Comparison of ENCODE assay signal across 24 mouse cellular contexts in genomic region chr5:136718656-136719055, GRCm38 (mm10). TPM values are rescaled to one million over a fixed set of nuclear protein-coding genes. Genes with fewer than 3 reads are reported as not detected.
DNase-seq lines count a peak whose midpoint lies in the region; ATAC-seq and TF ChIP-seq lines count a peak whose summit lies in the region.
"Had no signal": no experiment of that assay in that cellular context is flagged by ENCODE, and none has a peak within 500 bp of the region (broad histone marks: within the 10 kb centered on the region; RNA-seq: fewer than 3 reads in every experiment).

No protein-coding gene starts in this region.

- TF ChIP-seq EP300 in stomach, postnatal 0 days (optimal IDR thresholded peaks at IDR 0.05) = no peak

- H3K9ac ChIP-seq in forebrain, embryonic 14.5 days (ENCODE audit: low read length) = no peak overlapping the region
- no peak overlapping the region for H3K9ac ChIP-seq in forebrain, embryonic 11.5 days (ENCODE audit: low read length)
- no peak overlapping the region for H3K9ac ChIP-seq in midbrain, embryonic 14.5 days (replicated peaks; ENCODE audit: low read length)
- no peak overlapping the region for H3K9ac ChIP-seq in midbrain, embryonic 15.5 days
- H3K9ac ChIP-seq in stomach, postnatal 0 days (ENCODE audit: low read length) = no peak overlapping the region
- H3K9ac ChIP-seq: embryonic facial prominence, embryonic 15.5 days; heart, embryonic 13.5 days had no signal

- 0 out of 2 replicates have a peak, but pooled peaks cover 2% of the 10 kb centered on the region for H3K27me3 ChIP-seq in forebrain, embryonic 14.5 days (replicated peaks; ENCODE audit: control insufficient read depth, insufficient read depth, low read length)
- H3K27me3 ChIP-seq in forebrain, embryonic 11.5 days (ENCODE audit: control insufficient read depth, insufficient read depth, low read length) = no peaks in the 10 kb centered on the region
- no peaks in the 10 kb centered on the region; the same call in 1 of the 2 replicates for H3K27me3 ChIP-seq in midbrain, embryonic 14.5 days (ENCODE audit: control insufficient read depth, insufficient read depth, low read length)
- H3K27me3 ChIP-seq in midbrain, embryonic 15.5 days (replicated peaks) = no peaks in the 10 kb centered on the region
- H3K27me3 ChIP-seq in stomach, postnatal 0 days (ENCODE audit: control insufficient read depth, insufficient read depth, low read length) = no peaks in the 10 kb centered on the region
- H3K27me3 ChIP-seq: Patski had no signal

- no peaks in the 10 kb centered on the region for H3K36me3 ChIP-seq in forebrain, embryonic 14.5 days (ENCODE audit: control insufficient read depth, insufficient read depth, low read length)
- no peaks in the 10 kb centered on the region for H3K36me3 ChIP-seq in forebrain, embryonic 11.5 days (ENCODE audit: control insufficient read depth, insufficient read depth, low read length)
- H3K36me3 ChIP-seq in midbrain, embryonic 14.5 days (ENCODE audit: control insufficient read depth, insufficient read depth, low read length) = no peaks in the 10 kb centered on the region
- no peaks in the 10 kb centered on the region for H3K36me3 ChIP-seq in midbrain, embryonic 15.5 days (replicated peaks)
- no peaks in the 10 kb centered on the region for H3K36me3 ChIP-seq in stomach, postnatal 0 days (ENCODE audit: control insufficient read depth, insufficient read depth, low read length)
- H3K36me3 ChIP-seq: embryonic facial prominence, embryonic 15.5 days; forebrain, embryonic 10.5 days; heart, embryonic 13.5 days had no signal

- H3K9me3 ChIP-seq in forebrain, embryonic 14.5 days (replicated peaks; ENCODE audit: control insufficient read depth, low read length) = no peaks in the 10 kb centered on the region
- H3K9me3 ChIP-seq in forebrain, embryonic 11.5 days (ENCODE audit: control insufficient read depth, low read length) = no peaks in the 10 kb centered on the region
- no peaks in the 10 kb centered on the region for H3K9me3 ChIP-seq in midbrain, embryonic 14.5 days (ENCODE audit: control insufficient read depth, low read length)
- H3K9me3 ChIP-seq in midbrain, embryonic 15.5 days = no peaks in the 10 kb centered on the region
- H3K9me3 ChIP-seq in stomach, postnatal 0 days (ENCODE audit: control insufficient read depth, low read length) = no peaks in the 10 kb centered on the region
- H3K9me3 ChIP-seq: embryonic facial prominence, embryonic 15.5 days; forebrain, embryonic 10.5 days; heart, embryonic 13.5 days had no signal

- DNase-seq in forebrain, embryonic 14.5 days (ENCODE audit: low spot score) = peak; percentile 24
- DNase-seq in forebrain, embryonic 11.5 days (ENCODE audit: low spot score) = no peak
- DNase-seq in midbrain, embryonic 14.5 days = peak; percentile 53
- peak; percentile 35 for DNase-seq in retina, postnatal 1 day
- DNase-seq in retina, embryonic 14.5 days (ENCODE audit: low spot score) = no peak
- peak; percentile 10 for DNase-seq in stomach, postnatal 0 days (ENCODE audit: low spot score)
- DNase-seq in gastrocnemius, adult 18-20 months (ENCODE audit: low spot score) = no peak
- DNase-seq: adrenal gland, adult 8-10 months; cerebellum, adult 18-20 months; embryo, embryonic 11 days; gastrocnemius, postnatal 36 days; heart, adult 11 months; heart, postnatal 36 days had no signal

- H3K27ac ChIP-seq in forebrain, embryonic 14.5 days (ENCODE audit: low read depth, low read length) = no peak overlapping the region
- no peak overlapping the region for H3K27ac ChIP-seq in forebrain, embryonic 11.5 days (ENCODE audit: low read depth, low read length)
- no peak overlapping the region for H3K27ac ChIP-seq in midbrain, embryonic 14.5 days (replicated peaks; ENCODE audit: low read depth, low read length)
- H3K27ac ChIP-seq in midbrain, embryonic 15.5 days = no peak overlapping the region
- no peak overlapping the region for H3K27ac ChIP-seq in stomach, postnatal 0 days (replicated peaks)
- H3K27ac ChIP-seq: embryonic facial prominence, embryonic 15.5 days; forebrain, embryonic 10.5 days; heart, embryonic 13.5 days had no signal

- no peak overlapping the region for H3K4me2 ChIP-seq in forebrain, embryonic 14.5 days (ENCODE audit: low read length)
- H3K4me2 ChIP-seq in forebrain, embryonic 11.5 days (ENCODE audit: low read depth, low read length, severe bottlenecking) = no peak overlapping the region
- H3K4me2 ChIP-seq in midbrain, embryonic 14.5 days (ENCODE audit: low read length) = no peak overlapping the region
- H3K4me2 ChIP-seq in midbrain, embryonic 15.5 days = no peak overlapping the region
- no peak overlapping the region for H3K4me2 ChIP-seq in stomach, postnatal 0 days (replicated peaks; ENCODE audit: low read depth)
- H3K4me2 ChIP-seq: embryonic facial prominence, embryonic 15.5 days; heart, embryonic 13.5 days had no signal

- 70% methylated on average over 8 of the region's 8 CpGs for WGBS in forebrain, embryonic 14.5 days
- WGBS in forebrain, embryonic 11.5 days = 79% methylated on average over 8 of the region's 8 CpGs
- WGBS in midbrain, embryonic 14.5 days = 63% methylated on average over 8 of the region's 8 CpGs
- 68% methylated on average over 8 of the region's 8 CpGs for WGBS in midbrain, embryonic 15.5 days
- WGBS in stomach, postnatal 0 days = 61% methylated on average over 8 of the region's 8 CpGs

- peaks cover 9% of the 10 kb centered on the region for H3K4me1 ChIP-seq in forebrain, embryonic 14.5 days (ENCODE audit: control insufficient read depth, insufficient read depth, low read length)
- peaks cover 2% of the 10 kb centered on the region; the same call in 1 of the 2 replicates for H3K4me1 ChIP-seq in forebrain, embryonic 11.5 days (replicated peaks; ENCODE audit: control insufficient read depth, insufficient read depth, low read length)
- H3K4me1 ChIP-seq in midbrain, embryonic 14.5 days (ENCODE audit: control insufficient read depth, insufficient read depth, low read length) = no peaks in the 10 kb centered on the region; the same call in 1 of the 2 replicates
- peaks cover 15% of the 10 kb centered on the region for H3K4me1 ChIP-seq in midbrain, embryonic 15.5 days
- no peaks in the 10 kb centered on the region for H3K4me1 ChIP-seq in stomach, postnatal 0 days (replicated peaks; ENCODE audit: control insufficient read depth, insufficient read depth)

- no peak for TF ChIP-seq CTCF in stomach, postnatal 0 days (IDR thresholded peaks at IDR 0.05; ENCODE audit: low read depth)

- H3K4me3 ChIP-seq in forebrain, embryonic 14.5 days (ENCODE audit: low read depth, low read length) = no peak overlapping the region
- no peak overlapping the region for H3K4me3 ChIP-seq in forebrain, embryonic 11.5 days (ENCODE audit: low read depth, low read length)
- no peak overlapping the region for H3K4me3 ChIP-seq in midbrain, embryonic 14.5 days (replicated peaks; ENCODE audit: low read depth, low read length)
- H3K4me3 ChIP-seq in midbrain, embryonic 15.5 days = no peak overlapping the region
- no peak overlapping the region for H3K4me3 ChIP-seq in stomach, postnatal 0 days (ENCODE audit: low read depth, low read length)
- H3K4me3 ChIP-seq: embryonic facial prominence, embryonic 15.5 days; erythroblast, embryonic 14.5 days; forebrain, embryonic 10.5 days; heart, embryonic 13.5 days had no signal

- no peak for ATAC-seq in forebrain, embryonic 14.5 days
- ATAC-seq in forebrain, embryonic 11.5 days (replicated peaks; ENCODE audit: low FRiP score) = no peak
- no peak for ATAC-seq in midbrain, embryonic 14.5 days (ENCODE audit: low FRiP score, low TSS enrichment)
- no peak for ATAC-seq in midbrain, embryonic 15.5 days (replicated peaks)
- no peak for ATAC-seq in stomach, postnatal 0 days (ENCODE audit: low FRiP score, low TSS enrichment)
- ATAC-seq: intestine, embryonic 16.5 days; Patski had no signal

RNA-seq across cellular contexts. Expression of gene Myl10, which starts 25.7 kb away (rescaled TPM):
- not detected in 2 replicates for polyA plus RNA-seq in forebrain, embryonic 14.5 days (2014; fragmentation: Nextera tagmentation; extraction: Ambion mirVana)
- not detected in 2 replicates for polyA plus RNA-seq in forebrain, embryonic 11.5 days (2014; fragmentation: Nextera tagmentation; extraction: Ambion mirVana)
- not detected in 2 replicates for polyA plus RNA-seq in midbrain, embryonic 14.5 days (2014; fragmentation: Nextera tagmentation; extraction: Ambion mirVana)
- polyA plus RNA-seq in midbrain, embryonic 15.5 days (2015; fragmentation: Nextera tagmentation; extraction: Ambion mirVana) = not detected in 2 replicates
- not detected in 2 replicates for polyA plus RNA-seq in stomach, postnatal 0 days (2015; fragmentation: Nextera tagmentation; extraction: Ambion mirVana)
- total RNA-seq in gastrocnemius, adult 18-20 months (2021) = 1 to 10 TPM; 3.4 to 7.0 TPM
- total RNA-seq: adrenal gland, adult 8-10 months; CH12.LX; heart, postnatal 36 days had no signal
- polyA plus RNA-seq: embryonic facial prominence, embryonic 11.5 days; embryonic facial prominence, embryonic 15.5 days; erythroblast, embryonic 14.5 days; forebrain, embryonic 10.5 days; heart, embryonic 13.5 days; heart, postnatal 0 days; hindbrain, embryonic 11.5 days; intestine, embryonic 16.5 days; Patski had no signal

Comparison
In these comparisons a context has a peak if more than half of its experiments do, and no peak if none do; other contexts are left out.
1. DNase-seq: peak in forebrain, embryonic 14.5 days (single experiment), midbrain, embryonic 14.5 days (single experiment), retina, postnatal 1 day (single experiment) and stomach, postnatal 0 days (single experiment); none in forebrain, embryonic 11.5 days (single experiment), retina, embryonic 14.5 days (single experiment) and gastrocnemius, adult 18-20 months (single experiment).